Mouse (Mus musculus) CD4-positive, CD25-positive, alpha-beta regulatory T cell, adult 4 months (primary cell): ENCODE data around the gene BC028528. TPM values are rescaled to one million over a fixed set of nuclear protein-coding genes. Genes with fewer than 3 reads are reported as not detected.
A peak's percentile ranks its signal among the peaks of the same experiment; 100 is the strongest.
"Not testable (repeated sequence)": the region's sequence is repeated elsewhere in the genome, so short reads cannot be mapped to it uniquely, and the experiment has no call there.

Experiments used
- ATAC-seq: one replicate; pipeline ENCODE4 v1.8.0; 2017
- polyA plus RNA-seq, 2 experiments: library from polyadenylated mRNA; unstranded; fragments of 100-300 nt; shearing (Covaris generic); gene quantifications; one replicate each; pipeline ENCODE4 v1.2.1; 2017

Gene BC028528
- polyA plus RNA-seq, 2 experiments from 2014 or later, result 1.0 to 3.3 TPM

GRCm38 (mm10) chr3:95872048-95872447 is 19.8 kb downstream of the BC028528 start:
- ATAC-seq, result no peak

DNA sequence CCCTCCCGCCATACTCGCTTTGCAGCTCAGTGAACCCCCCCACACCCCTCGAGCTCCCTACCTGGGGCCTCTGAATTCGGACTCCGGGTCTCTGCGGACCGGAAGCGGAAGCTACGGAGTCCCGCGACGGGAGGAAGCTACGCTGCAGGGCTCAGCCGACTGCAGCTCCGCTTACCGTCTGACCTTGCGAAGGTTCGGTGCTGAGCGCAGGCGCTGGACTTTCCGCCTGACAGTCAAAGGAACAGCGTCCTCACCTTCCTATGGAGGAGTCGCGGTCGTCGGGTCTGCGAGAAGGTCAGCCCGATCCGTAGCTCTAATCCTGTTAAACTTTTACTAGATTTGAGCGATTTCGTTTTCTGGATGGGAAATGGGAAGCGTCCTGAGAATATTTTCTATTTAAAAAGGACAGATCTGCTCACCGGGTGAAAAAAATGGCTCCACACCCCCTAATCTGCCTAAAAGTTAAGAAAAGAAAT is 20.4 kb downstream of the BC028528 start, which contains the start of gene Mrps21:
Mrps21 (minus strand) TSS at position 128 of the 476 bp plus-strand sequence.
- peak; percentile 94 for ATAC-seq

DNA sequence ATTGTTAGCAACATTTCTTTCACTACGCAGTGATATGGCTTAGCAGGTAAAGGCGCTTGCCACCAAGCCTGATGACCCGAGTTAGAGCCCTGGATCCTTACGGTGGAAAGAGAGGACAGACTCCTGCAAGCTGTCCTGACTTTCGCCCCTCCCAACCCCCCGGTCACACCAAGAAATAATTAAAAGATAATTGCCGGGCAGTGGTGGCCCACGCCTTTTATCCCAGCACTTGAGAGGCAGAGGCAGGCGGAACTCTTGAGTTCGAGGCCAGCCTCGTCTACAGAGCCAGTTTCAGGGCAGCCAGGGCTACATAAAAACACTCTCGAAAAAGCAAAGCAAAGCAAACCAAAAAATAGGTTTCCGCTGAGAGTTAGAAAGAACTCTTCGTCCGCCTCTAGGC is 20.8 kb downstream of the BC028528 start:
- peak; percentile 10 for ATAC-seq

GRCm38 (mm10) chr3:95867408-95867807 is 24.4 kb downstream of the BC028528 start:
- ATAC-seq, result no peak

- ATAC-seq, result no peak
These were observed 25.7 kb downstream of the BC028528 start for GRCm38 (mm10) chr3:95866071-95866470.

- ATAC-seq, result no peak
These were observed 26.2 kb downstream of the BC028528 start for GRCm38 (mm10) chr3:95865571-95865970.

- no peak for ATAC-seq
These were observed 26.8 kb downstream of the BC028528 start for GRCm38 (mm10) chr3:95865050-95865449.

DNA sequence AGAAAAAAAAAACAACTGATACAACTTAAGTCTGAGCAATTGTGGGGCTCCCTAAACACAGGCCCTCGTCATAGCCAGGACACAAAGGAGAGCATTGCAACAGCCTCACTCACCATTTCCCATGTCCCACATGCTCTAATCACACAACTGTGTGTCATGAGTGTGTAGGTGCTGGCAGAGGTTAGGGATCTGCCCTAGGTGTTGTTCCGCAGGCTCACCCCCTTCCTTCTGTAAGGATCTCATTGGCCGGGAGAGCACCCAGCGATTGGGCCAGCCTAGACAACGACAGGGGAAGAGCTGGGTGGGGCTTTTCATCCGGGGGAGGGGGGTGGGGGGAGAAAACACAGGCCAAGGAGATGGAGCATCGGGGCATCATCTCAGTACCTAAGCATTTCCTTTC is 28.2 kb downstream of the BC028528 start:
- ATAC-seq, result no peak

DNA sequence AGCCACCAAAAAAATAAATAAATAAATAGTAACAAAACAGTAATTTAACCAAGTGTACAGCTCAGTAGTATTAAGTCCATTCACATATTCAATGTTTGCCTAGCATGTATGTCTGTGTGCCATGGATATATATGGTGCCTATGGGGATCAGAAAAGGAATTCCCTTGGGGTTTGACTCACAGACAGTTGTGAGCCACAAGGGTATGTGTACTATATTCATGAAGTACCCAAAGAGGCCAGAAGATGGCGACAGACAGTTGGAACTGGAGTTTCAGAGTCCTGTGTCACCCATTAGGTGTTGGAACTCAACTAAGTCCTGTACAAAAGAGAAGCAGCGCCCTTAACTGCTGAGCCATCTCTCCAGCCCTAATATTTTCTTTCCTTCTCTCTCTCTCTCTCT is 30.0 kb downstream of the BC028528 start:
- ATAC-seq, result peak; percentile 92

DNA sequence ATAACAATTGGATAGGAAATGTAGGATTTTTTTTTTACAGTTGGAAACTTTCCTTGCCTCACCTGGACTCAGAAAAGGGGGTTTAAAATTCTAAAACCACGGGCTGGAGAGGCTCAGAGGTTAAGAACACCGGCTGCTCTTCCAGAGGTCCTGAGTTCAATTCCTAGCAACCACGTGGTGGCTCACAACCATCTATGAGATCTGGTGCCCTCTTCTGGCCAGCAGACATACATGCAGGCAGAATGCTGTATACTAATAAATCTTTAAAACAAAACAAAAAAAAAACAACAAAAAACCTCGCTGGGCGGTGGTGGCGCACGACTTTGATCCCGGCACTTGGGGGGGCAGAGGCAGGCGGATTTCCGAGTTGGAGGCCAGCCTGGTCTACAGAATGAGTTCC is 30.6 kb downstream of the BC028528 start:
- ATAC-seq, result peak; percentile 25

DNA sequence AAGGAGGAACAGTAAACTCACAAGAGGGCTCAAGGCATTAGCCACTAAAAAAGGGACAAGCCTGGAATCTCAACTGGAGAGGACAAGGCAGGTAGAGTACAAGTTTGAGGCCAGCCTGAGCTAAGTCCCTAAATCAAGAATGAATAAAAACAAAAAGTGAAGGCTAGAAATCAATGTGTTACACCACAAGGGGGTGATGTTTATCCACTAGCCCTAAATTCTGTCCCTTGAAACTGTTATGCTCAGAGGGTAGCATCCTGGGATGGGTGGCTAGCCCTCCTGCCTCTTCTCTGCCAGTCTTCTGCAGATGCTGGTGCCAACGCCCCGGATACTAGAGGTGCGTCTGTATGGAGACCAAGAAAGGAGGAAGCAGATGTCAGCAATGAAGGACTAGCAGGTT is 31.5 kb downstream of the BC028528 start:
- ATAC-seq, result no peak

DNA sequence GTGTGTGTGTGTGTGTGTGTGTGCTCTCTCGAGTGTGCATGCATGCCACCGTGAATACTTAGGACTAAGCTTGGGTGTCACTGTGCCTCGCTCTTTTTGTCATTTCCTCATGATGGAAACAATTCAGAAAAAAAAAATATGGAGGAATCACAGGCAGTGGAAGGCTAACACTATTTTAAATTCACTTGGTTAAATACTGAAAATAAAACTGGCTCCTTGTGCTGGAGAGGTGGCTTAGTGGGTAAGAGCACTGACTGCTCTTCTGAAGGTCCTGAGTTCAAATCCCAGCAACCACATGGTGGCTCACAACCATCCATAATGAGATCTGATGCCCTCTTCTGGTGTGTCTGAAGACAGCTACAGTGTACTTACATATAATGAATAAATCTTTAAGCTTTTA is 33.5 kb downstream of the BC028528 start:
- not testable (repeated sequence) for ATAC-seq

- ATAC-seq, result not testable (repeated sequence)
These were observed 34.8 kb downstream of the BC028528 start for GRCm38 (mm10) chr3:95857050-95857449.

DNA sequence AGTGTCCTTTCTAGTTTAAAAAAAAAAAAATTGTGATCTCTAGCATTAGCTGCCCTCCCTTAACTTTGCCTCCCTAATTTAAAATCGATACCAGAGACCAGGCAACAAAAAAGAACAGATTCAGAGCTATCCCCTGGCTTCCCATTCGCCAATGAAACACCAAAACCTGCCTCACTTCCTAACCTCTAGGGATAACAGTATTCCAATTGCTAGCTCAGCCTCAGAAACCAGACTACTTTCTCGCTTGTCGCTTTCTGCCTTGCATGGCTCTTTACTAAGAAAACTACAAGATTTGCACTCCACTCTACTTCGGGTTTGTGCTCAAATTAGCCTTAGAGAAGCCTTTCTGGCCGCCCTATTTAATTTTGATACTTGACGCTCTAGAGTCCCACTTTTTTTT is 35.7 kb downstream of the BC028528 start:
- ATAC-seq, result peak; percentile 40

- peak; percentile 97 for ATAC-seq
These were observed 36.2 kb downstream of the BC028528 start, which contains the start of gene Prpf3 for GRCm38 (mm10) chr3:95855502-95856089. Gene Prpf3 (minus strand): TSS chr3:95855885.

DNA sequence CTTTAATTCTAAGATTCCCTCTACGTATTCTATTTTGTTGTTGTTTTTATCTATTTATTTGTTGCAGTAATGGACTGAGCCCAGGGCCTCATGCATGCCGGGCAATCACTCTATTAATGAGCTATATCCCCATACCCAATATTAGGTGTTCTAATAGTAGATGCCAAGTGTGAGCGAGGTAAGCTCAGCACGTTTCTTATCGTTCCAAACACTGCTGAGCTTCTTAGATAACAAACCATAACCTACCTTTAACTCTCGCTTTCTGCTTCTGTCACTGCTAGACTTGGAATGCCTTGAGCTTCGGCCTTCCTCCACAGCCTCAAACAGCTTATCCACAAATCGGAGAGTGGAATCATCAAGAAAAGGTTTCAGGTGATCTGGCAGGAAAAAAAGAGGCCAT is 40.5 kb downstream of the BC028528 start:
- ATAC-seq, result no peak

DNA sequence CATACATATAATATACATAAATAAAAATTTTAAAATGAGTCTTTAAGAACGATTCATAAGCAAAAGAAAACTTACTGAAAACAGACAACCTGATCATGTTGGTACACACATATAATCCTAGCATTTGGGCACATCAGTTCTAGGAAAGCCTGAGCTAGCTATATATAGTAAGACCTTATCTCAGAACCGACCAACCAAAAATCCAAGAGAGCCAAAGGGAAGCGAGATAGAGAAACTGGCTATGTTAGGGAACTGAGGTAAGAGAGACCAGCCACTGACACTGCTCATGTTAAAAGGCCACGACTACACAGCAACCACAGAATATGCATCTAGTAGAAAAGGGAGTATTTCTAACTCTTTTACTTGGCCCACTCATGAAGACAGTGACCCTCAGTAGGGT is 41.2 kb downstream of the BC028528 start:
- no peak for ATAC-seq

DNA sequence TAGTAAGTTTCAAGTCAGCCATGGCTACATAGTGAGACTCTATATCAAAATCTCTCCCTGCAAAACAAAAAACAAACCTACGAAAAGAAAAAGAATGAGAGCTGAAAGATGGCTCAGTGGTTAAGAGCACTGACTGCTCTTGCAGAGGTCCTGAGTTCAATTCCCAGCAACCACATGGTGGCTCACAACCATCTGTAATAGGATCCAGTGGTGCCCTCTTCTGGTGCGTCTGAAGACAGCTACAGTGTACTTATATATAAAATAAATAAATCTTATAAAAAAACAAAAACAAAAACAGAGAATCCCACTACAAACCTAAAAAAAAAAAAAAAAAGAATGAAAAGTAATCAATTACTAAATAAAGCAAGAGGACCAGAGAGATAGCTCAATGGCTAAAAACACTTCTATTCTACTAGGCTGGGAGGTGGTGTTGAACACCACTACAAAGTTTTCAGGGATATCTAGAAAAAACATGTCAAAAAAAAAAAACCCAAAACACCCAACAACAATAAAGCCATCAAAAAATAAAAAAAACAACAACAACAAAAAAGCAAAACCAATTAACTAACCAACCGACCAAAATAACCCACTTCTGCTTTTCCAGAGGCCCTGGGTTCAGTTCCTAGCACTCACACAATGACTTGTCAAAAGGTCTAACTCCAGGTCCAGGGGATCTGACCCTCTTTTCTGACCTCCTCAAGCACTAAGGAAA is 49.1 kb downstream of the BC028528 start:
- ATAC-seq, result no peak

- ATAC-seq, result no peak
These were observed 52.6 kb downstream of the BC028528 start for GRCm38 (mm10) chr3:95839250-95839649.

Other genes starting within 250 kb of the BC028528 start
- 10 to 100 TPM; 61.0 to 96.6 TPM for gene Mcl1, start 233.2 kb downstream of the BC028528 start, polyA plus RNA-seq
- 1 to 10 TPM; 2.3 to 5.2 TPM for gene Adamtsl4, start 204.1 kb downstream of the BC028528 start, polyA plus RNA-seq
- gene Ecm1, start 152.4 kb downstream of the BC028528 start, polyA plus RNA-seq, result 100 to 1,000 TPM; 203 to 284 TPM
- gene Tars2, start 131.8 kb downstream of the BC028528 start, polyA plus RNA-seq, result 100 to 1,000 TPM in 1 of 2 experiments, 10 to 100 TPM in 1; 88.1 to 108 TPM
- gene Rprd2, start 73.1 kb downstream of the BC028528 start, polyA plus RNA-seq, result 10 to 100 TPM; 26.8 to 29.4 TPM
- 10 to 100 TPM; 49.1 to 56.5 TPM for gene Prpf3, start 36.1 kb downstream of the BC028528 start, polyA plus RNA-seq
- 100 to 1,000 TPM; 296 to 307 TPM for gene Mrps21, start 20.5 kb downstream of the BC028528 start, polyA plus RNA-seq
- gene Ciart, start 9.8 kb downstream of the BC028528 start, polyA plus RNA-seq, result 1 to 10 TPM; 9.1 to 9.7 TPM
- 10 to 100 TPM; 14.8 to 19.9 TPM for gene Aph1a, start 2.0 kb upstream of the BC028528 start, polyA plus RNA-seq
- gene Car14, start 12.7 kb upstream of the BC028528 start, polyA plus RNA-seq, result under 1 TPM in 1 of 2 experiments, not detected in 1; 0.39 TPM
- gene Anp32e, start 37.2 kb upstream of the BC028528 start, polyA plus RNA-seq, result 100 to 1,000 TPM; 162 to 241 TPM
- 10 to 100 TPM in 1 of 2 experiments, 1 to 10 TPM in 1; 9.8 to 10.1 TPM for gene Plekho1, start 104.0 kb upstream of the BC028528 start, polyA plus RNA-seq
- gene Vps45, start 166.5 kb upstream of the BC028528 start, polyA plus RNA-seq, result 10 to 100 TPM; 22.2 to 24.3 TPM
- 10 to 100 TPM in 1 of 2 experiments, 1 to 10 TPM in 1; 9.1 to 13.3 TPM for gene Otud7b, start 212.5 kb upstream of the BC028528 start, polyA plus RNA-seq